Mouse (Mus musculus) embryonic facial prominence, embryonic 14.5 days (tissue): ENCODE measurements around the gene Senp6. TPM values are rescaled to one million over a fixed set of nuclear protein-coding genes. Genes with fewer than 3 reads are reported as not detected.

Experiments
- ATAC-seq: fragments of 200-750 bp; cut with Nextera tagmentation; 2 replicates; pipeline ENCODE4 v1.8.0; 2017; ENCODE audit warnings: low read depth, moderate number of reproducible peaks, moderate TSS enrichment
- DNase-seq: peaks from one replicate; pipeline ENCODE4 v3.0.0-alpha.2; 2015; ENCODE audit warnings: low spot score
- H3K27ac ChIP-seq: fragments of 300-500 bp; sonication (generic); replicated peaks from 2 replicates; pipeline ENCODE4 v1.5.1; 2014; ENCODE audit warnings: low read depth, mild to moderate bottlenecking, low read length, moderate library complexity
- H3K27me3 ChIP-seq: fragments of 300-500 bp; sonication (generic); replicated peaks from 2 replicates; pipeline ENCODE4 v1.6.1; 2014; ENCODE audit warnings: low read length; ENCODE audit not compliant: control insufficient read depth, insufficient read depth
- H3K36me3 ChIP-seq: fragments of 300-500 bp; sonication (generic); 2 replicates; pipeline ENCODE4 v1.6.1; 2014; ENCODE audit warnings: low read length, mixed read lengths; ENCODE audit not compliant: control insufficient read depth, insufficient read depth
- H3K4me1 ChIP-seq: fragments of 300-500 bp; sonication (generic); 2 replicates; pipeline ENCODE4 v1.6.1; 2014; ENCODE audit warnings: antibody characterized with exemption, low read length; ENCODE audit not compliant: control insufficient read depth, insufficient read depth
- H3K4me2 ChIP-seq: fragments of 300-500 bp; sonication (generic); 2 replicates; pipeline ENCODE4 v1.6.1; 2014; ENCODE audit warnings: low read depth, mild to moderate bottlenecking, low read length, moderate library complexity, mixed read lengths
- H3K4me3 ChIP-seq: fragments of 300-500 bp; sonication (generic); 2 replicates; pipeline ENCODE4 v1.5.1; 2014; ENCODE audit warnings: low read depth, mild to moderate bottlenecking, low read length
- H3K9ac ChIP-seq: fragments of 300-500 bp; sonication (generic); 2 replicates; pipeline ENCODE4 v1.6.1; 2014; ENCODE audit warnings: low read depth, mild to moderate bottlenecking, low read length, moderate library complexity, mixed read lengths
- H3K9me3 ChIP-seq: fragments of 300-500 bp; sonication (generic); 2 replicates; pipeline ENCODE4 v1.6.1; 2016; ENCODE audit warnings: low read length; ENCODE audit not compliant: control insufficient read depth
- WGBS: fragments of 180-500 bp; shearing (Covaris S2); extraction: QIAGEN DNeasy Blood & Tissue Kit; methylation state at CpG from one replicate; pipeline ENCODE4 v1.1.7; 2014; 5-methylcytosine and 5-hydroxymethylcytosine counted together
- polyA plus RNA-seq: library from polyadenylated mRNA; unstranded; fragments of >200 nt; fragmentation: Nextera tagmentation; extraction: Ambion mirVana; gene quantifications from 2 replicates; pipeline ENCODE4 v1.2.1, GENCODE M21; 2014

The Senp6 gene
- polyA plus RNA-seq, 1 experiment from 2014 or later, result 59.9 TPM

DNA sequence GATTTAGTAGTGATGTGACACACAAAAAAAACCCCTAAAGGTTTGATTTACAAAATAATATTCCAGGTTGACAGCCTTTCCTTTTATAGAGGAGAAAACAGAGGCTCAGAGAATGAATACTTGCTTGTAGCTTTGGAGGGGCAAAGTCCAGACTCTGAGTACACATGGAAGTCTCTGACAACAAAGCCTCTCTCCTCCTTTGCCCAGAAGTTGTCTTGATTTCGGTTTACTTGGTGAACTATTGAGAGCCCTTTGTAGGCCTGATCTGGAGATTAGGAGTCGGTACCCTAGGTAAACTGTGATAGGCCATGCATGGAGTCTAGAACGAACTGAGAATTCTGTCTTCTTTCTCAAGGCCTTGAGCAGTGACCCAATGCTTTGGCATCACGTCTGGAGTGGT lies 100.4 kb downstream of the Senp6 start:
- DNase-seq, result no peak
- Histone ChIP-seq H3K4me1 (no peaks in the 10 kb centered on the region), H3K9ac (no peak overlapping the region), H3K36me3 (no peaks in the 10 kb centered on the region), H3K27ac (no peak overlapping the region), H3K27me3 (no peaks in the 10 kb centered on the region), H3K4me2 (no peak overlapping the region), H3K9me3 (no peaks in the 10 kb centered on the region), H3K4me3 (no peak overlapping the region)
- WGBS, result 71% methylated on average over 4 of the region's 4 CpGs
- ATAC-seq, result no peak

DNA sequence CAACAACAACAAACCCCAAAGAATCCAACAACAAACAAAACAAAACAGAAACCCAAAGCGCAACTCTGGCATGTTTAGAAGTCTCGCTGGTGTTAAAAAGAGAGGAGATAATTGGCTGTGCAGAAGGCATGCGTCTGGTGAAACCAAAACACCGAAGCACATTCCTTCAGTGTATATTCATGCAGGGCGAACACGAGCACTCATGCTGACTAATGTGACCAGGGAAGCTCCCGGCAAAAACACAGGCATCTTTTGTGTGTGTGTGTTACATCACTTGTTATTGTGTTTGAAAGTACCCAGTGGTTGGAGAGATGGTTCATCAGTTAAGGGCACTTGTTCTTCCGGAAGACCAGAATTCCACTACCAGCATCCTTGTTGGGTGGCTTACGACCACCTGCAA lies 102.8 kb downstream of the Senp6 start:
- no peaks in the 10 kb centered on the region for H3K36me3 ChIP-seq
- H3K4me3 ChIP-seq, result no peak overlapping the region
- no peaks in the 10 kb centered on the region for H3K4me1 ChIP-seq
- H3K27me3 ChIP-seq, result no peaks in the 10 kb centered on the region
- WGBS, result 81% methylated on average over 9 of the region's 9 CpGs
- no peak overlapping the region for H3K4me2 ChIP-seq
- no peaks in the 10 kb centered on the region for H3K9me3 ChIP-seq
- DNase-seq (no peak), ATAC-seq (no peak)
- H3K9ac ChIP-seq, result no peak overlapping the region
- no peak overlapping the region for H3K27ac ChIP-seq

DNA sequence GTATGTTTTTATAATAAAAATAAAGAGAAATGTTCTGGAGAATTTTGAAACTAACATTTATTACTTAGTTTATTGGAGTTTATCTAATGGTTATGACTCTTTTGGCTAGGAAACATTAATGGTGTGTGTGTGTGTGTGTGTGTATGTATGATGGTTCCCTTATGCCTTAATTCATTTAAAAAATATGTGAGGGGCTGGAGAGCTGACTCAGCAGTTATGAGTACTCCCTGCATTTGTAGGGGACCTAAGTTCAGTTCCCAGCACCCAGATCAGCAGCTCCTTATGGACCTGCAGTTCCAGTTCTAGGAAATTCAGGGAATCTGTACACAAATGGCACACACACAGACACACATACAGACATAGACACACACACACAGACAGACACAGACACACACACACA lies 104.5 kb downstream of the Senp6 start:
- Histone ChIP-seq H3K27me3 (no peaks in the 10 kb centered on the region), H3K27ac (no peak overlapping the region), H3K9ac (no peak overlapping the region), H3K36me3 (no peaks in the 10 kb centered on the region), H3K9me3 (no peaks in the 10 kb centered on the region), H3K4me3 (no peak overlapping the region), H3K4me2 (no peak overlapping the region), H3K4me1 (no peaks in the 10 kb centered on the region)
- DNase-seq (no peak), ATAC-seq (no peak)

DNA sequence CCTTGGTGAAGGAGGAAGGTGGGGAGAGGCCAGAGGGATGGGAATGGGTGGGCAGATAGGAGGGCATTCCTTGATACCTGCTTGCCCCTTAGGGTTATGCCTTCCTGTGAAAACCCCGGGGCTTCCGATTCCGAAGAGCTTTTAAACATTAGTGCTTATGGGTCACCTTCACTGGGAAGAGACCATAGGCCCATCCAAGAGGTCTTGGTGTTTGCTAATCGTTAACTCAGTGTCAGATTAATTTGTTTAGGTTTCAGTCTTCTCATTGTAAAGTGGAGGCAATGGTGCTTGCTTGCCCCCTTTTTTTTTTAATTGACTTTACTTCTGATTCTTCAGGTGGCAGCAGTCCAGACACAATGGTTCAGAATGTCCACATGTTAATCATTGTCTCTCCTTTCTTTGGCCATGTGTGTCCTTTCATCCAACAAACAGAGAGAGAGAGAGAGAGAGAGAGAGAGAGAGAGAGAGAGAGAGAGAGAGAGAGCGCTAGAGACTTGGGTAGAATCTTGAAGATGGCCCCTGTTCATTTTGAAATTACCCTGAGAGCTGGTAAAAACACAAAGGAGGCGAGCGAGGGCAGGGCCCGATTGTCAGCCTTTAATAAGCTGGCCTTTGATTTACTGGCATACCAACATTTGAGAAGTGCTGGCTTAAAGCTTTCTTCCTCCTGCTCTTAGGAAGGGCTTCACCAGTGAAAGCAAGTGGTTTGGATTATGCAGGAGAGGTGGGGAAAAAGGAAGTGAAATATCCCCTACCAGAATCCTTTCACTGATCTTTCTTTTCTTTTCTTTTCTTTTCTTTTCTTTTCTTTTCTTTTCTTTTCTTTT lies 105.9 kb downstream of the Senp6 start:
- Histone ChIP-seq H3K9ac (no peak overlapping the region), H3K4me2 (no peak overlapping the region), H3K36me3 (no peaks in the 10 kb centered on the region), H3K9me3 (no peaks in the 10 kb centered on the region), H3K27ac (no peak overlapping the region), H3K27me3 (no peaks in the 10 kb centered on the region), H3K4me3 (no peak overlapping the region), H3K4me1 (no peaks in the 10 kb centered on the region)
- DNase-seq, result peak; percentile 44
- WGBS, result 73% methylated on average over 8 of the region's 8 CpGs
- ATAC-seq, result no peak

DNA sequence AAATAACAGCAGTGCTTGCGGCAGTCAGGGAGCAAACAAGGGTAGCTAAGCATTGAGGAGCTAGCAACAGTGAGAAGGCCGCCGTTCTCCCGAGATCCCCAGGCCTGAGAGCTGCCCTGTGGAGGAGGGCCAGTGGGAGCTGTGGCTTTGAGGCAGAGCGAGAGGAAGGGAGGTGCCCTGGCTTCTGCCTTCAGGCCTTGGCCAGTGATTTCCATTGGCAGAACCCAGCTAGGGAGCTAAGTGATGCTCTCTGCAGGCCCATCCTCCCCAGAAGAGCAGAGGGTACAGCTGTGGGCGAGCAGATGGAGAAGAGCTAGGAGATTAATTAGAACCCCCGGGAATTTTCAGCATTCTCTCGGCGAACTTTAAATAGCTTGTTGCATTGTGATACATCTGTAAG lies 106.9 kb downstream of the Senp6 start:
- DNase-seq (peak; percentile 57), ATAC-seq (peak; percentile 88)
- no peaks in the 10 kb centered on the region for H3K9me3 ChIP-seq
- H3K27me3 ChIP-seq, result no peaks in the 10 kb centered on the region
- no peaks in the 10 kb centered on the region for H3K36me3 ChIP-seq
- WGBS, result 44% methylated on average over 9 of the region's 9 CpGs
- no peak overlapping the region for H3K4me3 ChIP-seq
- H3K4me2 ChIP-seq, result no peak overlapping the region
- H3K27ac ChIP-seq, result no peak overlapping the region
- H3K9ac ChIP-seq, result no peak overlapping the region
- H3K4me1 ChIP-seq, result no peaks in the 10 kb centered on the region

DNA sequence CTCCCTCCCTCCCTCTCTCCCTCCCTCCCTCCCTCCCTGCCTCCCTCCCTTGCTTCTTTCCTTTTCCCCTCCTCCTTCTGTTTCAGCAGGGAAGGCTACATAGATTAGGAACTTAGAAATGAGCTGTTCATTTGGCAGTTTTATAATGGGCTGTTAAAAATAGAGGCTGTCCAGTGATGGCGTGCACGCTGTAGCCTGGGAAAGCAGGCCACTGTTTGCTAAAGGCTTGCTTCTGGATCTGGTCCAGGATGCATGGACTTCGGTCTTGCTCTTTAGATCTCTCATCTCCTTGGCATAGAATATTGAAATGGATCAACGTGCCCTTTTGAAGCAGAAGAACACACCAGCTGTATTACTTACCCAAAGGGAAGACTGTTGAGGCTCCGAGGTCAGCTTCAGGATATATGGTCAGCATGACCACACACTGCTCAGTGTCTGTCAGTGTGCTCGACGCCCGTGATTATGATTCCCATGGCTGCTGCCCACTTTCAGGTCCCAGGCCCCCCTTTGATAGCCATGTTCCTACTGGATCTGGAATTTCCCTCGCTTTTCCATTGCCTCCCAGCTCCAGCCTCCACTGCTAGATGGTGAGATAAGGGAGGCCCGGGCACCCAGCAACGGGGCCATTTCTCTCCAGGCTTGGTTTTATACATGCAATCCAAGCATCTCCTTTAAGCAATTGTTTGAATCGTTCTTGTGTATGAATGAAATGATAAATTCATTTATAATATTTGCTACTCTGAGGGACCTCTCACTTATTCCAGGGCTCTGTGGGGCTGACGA lies 110.2 kb downstream of the Senp6 start:
- no peaks in the 10 kb centered on the region for H3K4me1 ChIP-seq
- H3K4me3 ChIP-seq, result no peak overlapping the region
- DNase-seq, result no peak
- no peak overlapping the region for H3K9ac ChIP-seq
- 84% methylated on average over 13 of the region's 13 CpGs for WGBS
- H3K9me3 ChIP-seq, result no peaks in the 10 kb centered on the region
- no peaks in the 10 kb centered on the region for H3K27me3 ChIP-seq
- no peak overlapping the region for H3K4me2 ChIP-seq
- no peak overlapping the region for H3K27ac ChIP-seq
- no peaks in the 10 kb centered on the region for H3K36me3 ChIP-seq
- ATAC-seq, result no peak

DNA sequence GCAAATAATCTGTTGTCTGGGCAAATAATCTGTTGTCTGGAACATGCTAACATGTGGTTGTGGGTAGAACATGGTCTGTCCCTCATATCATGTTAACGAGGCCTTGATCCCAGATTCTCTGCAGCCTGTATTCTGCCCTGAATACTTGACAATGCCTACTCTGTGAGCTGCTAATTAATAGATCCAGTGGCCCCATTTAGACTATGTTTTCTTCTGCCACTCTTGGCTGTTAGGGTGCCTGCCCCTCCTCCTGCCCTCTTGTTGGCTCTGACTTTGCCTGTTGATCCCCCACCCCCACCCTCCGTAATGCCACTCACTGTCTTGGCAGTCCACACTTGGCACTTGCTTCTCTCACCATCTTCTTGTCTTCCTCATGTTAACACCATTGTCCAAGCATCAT lies 112.0 kb downstream of the Senp6 start:
- ATAC-seq (no peak), DNase-seq (no peak)
- H3K27me3 ChIP-seq, result no peaks in the 10 kb centered on the region
- no peak overlapping the region for H3K27ac ChIP-seq
- H3K4me1 ChIP-seq, result no peaks in the 10 kb centered on the region
- H3K4me2 ChIP-seq, result no peak overlapping the region
- no peak overlapping the region for H3K9ac ChIP-seq
- H3K4me3 ChIP-seq, result no peak overlapping the region
- WGBS, result 70% methylated on average over 2 of the region's 2 CpGs
- H3K9me3 ChIP-seq, result no peaks in the 10 kb centered on the region
- no peaks in the 10 kb centered on the region for H3K36me3 ChIP-seq

DNA sequence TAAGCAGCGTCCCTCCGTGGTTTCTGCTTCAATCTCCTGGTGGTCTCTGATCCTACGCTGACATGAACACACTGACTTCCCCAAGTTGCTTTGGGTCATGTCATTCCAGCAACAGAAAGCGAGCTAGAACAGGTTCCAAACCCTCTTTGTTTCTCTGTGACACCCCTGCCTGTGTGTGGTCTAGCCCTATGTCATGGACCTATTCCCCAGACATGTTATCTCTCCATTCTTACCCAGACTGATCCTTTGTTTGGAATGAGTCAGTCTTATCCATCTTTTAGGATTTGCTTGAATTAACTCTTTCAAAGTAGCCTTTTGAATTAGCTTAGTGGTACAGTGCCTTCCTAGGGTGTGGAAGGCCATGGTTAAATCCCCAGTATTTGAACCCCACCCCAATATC lies 113.0 kb downstream of the Senp6 start:
- no peak for ATAC-seq
- 76% methylated on average over 4 of the region's 4 CpGs for WGBS
- H3K9ac ChIP-seq, result no peak overlapping the region
- H3K27me3 ChIP-seq, result no peaks in the 10 kb centered on the region
- H3K9me3 ChIP-seq, result no peaks in the 10 kb centered on the region
- no peak overlapping the region for H3K4me2 ChIP-seq
- DNase-seq, result no peak
- H3K4me3 ChIP-seq, result no peak overlapping the region
- H3K4me1 ChIP-seq, result no peaks in the 10 kb centered on the region
- no peak overlapping the region for H3K27ac ChIP-seq
- no peaks in the 10 kb centered on the region for H3K36me3 ChIP-seq

DNA sequence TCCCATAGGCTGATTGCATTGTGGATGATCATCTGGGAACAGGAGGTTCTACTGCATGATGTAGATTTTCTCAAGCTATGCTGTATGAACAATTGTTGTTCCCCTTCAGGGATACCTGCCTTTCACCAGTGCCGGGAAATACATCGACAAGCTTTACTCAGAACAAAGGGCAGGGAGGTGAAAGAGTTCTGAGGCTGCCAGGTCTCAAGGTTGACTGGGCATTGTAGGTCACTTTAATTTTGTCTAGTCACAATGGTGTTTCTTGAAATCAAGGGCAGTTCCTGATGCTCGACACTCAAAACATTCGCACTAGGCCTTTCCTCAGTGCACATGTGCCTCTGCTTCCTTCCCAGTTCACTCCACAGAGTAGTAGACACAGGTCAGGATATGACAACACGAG lies 114.1 kb downstream of the Senp6 start:
- H3K9me3 ChIP-seq, result no peaks in the 10 kb centered on the region
- no peak overlapping the region for H3K27ac ChIP-seq
- ATAC-seq (no peak), DNase-seq (no peak)
- no peaks in the 10 kb centered on the region for H3K4me1 ChIP-seq
- no peak overlapping the region for H3K4me2 ChIP-seq
- H3K9ac ChIP-seq, result no peak overlapping the region
- H3K36me3 ChIP-seq, result no peaks in the 10 kb centered on the region
- no peak overlapping the region for H3K4me3 ChIP-seq
- H3K27me3 ChIP-seq, result no peaks in the 10 kb centered on the region
- 87% methylated on average over 5 of the region's 5 CpGs for WGBS
